Mouse (Mus musculus): ENCODE data around the gene Rapsn.
"Not testable (repeated sequence)": the region's sequence is repeated elsewhere in the genome, so short reads cannot be mapped to it uniquely, and the experiment has no call there.

Rapsn gene

DNA sequence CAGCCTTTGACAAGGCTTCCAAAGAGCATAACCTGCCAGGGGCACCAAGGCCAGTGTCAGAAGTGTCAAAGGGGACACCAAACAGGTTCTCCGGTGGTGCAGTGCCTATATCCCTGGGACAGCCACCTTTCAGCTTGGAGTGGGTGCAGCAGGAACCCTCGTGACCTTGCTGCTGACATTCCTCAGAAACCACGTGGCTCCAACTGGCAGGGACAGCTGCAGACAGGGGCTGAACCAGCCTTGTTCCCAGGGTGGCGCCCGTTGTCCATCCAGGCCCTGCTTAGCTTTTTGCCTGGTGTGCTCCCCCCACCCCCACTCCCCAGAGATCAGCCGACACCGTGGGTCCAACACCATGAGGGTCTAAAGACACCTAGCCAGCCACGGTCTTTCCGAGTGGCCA, at the start of gene Rapsn:
Gene Rapsn, plus strand, starts transcription at position 236 of the 400 bp plus-strand sequence.
- DNase-seq, result no peak

DNA sequence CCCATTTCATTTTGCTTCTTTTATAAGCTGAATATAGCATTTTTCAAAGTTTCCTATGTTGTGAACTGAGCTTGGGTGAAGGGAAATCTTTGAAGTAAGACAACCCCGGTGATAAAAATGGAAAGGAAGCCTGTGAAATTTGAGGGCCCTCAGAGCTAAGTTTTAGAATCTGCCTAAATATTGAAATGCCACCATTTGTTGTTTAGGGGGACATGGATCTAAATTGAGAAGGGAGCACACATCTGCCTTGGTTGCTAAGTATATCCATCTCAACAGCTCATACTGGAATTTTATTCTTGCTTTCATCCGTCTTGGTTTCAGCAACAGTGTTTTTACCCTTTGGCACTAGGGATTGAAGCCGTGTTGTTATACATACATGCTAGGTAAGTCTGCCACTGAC, 49.4 kb upstream of the Rapsn start:
- DNase-seq, result no peak

DNA sequence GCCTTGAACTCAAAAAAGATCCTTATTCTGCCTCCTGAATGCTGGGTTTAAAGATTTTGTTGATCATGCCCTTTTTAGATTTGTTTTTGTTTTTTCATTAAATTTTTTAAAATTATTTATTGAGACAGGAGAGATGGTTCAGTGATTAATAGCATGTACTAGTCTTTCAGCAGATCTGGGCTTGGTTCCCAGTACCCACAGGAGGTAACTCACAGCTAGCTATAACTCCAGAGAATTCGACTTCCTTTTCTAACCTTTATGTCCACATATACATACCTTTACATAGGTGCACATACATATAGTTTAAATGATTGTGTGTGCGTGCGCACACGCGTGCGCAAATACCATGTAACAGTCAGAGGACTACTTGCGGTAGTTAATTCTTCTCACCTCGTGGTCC, 26.9 kb upstream of the Rapsn start:
- peak; percentile 45 to 63 for DNase-seq

DNA sequence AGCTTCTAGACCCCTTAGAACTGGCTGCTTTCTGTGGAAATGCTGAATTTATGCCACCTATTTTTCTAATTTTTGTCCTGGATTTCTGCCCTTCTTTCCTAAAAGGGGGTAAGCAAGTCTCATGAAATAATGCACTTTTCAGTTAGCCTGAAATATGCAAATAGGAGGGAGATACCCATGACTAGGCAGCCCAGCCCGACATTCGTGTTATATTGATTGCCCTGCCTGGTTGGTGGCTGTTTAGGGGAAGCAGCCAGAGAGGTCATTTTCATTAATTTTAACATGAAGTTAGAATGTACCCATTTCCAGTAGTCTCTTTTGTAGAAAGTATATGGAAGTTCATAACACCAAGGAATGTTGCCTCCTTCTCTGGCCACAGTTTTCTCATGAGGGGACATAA, 21.5 kb upstream of the Rapsn start:
- no peak for DNase-seq

DNA sequence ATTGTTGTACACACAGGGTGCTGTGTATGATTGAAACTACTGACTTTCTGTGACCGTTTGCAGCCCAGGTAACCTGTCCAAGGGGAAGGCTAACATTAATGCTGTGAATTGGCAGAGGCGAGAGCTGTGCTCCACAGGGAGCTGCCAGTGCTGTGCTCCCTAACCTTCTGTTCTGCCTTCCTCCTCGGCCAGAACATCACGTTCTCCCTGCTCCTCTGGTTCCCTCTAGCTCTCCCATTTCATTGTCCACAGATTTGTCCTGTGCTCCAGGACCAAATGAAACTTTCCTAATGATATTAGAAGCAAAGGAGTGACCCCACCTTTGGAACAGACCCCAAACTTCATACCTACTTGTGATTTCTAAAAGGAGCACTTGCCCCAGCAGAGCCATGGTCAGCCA, 20.0 kb upstream of the Rapsn start:
- DNase-seq, result peak; percentile 61 to 76

DNA sequence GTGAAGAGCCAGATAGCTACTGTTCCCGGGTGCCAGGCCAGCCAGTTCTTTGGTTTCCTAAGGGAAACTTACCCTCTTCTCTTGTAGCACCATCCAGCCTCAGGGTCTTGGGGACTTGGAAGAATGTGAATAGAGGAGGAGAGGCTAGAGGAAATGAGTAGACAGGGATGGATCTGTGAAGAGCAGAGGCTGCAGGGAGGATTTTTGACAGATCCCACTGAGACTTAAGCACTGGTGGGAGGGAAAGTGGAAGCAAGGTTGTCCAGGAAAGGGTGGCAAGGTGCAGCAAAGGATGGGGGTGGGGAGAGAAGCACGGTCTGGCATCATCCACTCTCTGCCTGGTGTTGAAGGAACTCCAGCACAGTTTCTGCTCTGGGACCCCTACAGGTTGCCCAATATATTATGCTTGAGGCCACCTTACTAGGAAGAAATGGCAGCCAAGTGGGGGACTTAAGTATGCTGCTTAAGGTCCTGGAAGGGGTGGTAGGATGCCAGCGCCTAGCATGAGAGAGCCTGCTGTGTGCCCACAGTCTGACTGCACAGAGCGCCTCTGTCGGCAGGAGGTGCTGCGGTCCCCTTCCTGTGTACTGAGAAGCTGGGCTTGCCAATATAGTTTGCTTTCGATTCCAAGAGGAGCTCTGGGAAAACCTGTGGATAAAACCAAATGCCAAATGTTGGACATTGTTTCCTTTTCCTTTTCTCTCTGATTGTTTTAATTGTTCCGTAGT, 17.2 kb upstream of the Rapsn start:
- DNase-seq, result peak; percentile 51 to 52

DNA sequence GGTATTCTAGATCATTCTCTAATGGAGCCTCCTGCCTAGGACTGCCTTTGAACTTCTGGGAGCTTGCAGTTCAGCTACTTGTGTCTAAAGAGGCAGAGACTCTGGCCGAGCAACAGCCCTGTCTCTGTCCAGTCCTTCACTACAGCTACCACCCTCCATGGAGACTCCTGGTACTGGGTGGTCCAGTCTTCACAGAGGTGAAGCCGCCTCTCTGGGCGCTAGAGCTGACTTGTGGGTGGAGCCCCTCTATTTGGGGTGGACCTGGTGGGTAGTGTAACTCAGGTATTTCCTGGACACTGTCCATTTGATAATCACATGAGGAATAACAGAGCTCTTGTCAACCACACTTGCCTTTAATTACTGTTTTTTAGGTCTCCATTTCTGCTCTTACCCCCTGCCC, 15.5 kb upstream of the Rapsn start:
- DNase-seq, result no peak

DNA sequence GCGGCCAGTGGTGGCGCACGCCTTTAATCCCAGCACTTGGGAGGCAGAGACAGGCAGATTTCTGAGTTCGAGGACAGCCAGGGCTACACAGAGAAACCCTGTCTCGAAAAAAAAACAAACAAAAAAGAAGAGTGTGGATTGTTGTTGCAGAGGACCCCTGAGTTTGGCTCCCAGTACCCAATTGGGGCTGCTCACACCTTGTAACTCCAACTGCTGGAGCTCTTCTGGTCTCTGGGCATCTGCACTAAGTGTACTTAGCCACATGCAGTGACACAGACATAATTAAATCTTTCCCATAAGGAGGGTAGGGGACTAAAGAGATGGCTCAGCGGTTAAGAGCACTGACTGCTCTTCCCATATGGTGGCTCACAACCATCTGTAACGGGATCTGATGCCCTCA, 13.2 kb upstream of the Rapsn start:
- DNase-seq, result not testable (repeated sequence)

DNA sequence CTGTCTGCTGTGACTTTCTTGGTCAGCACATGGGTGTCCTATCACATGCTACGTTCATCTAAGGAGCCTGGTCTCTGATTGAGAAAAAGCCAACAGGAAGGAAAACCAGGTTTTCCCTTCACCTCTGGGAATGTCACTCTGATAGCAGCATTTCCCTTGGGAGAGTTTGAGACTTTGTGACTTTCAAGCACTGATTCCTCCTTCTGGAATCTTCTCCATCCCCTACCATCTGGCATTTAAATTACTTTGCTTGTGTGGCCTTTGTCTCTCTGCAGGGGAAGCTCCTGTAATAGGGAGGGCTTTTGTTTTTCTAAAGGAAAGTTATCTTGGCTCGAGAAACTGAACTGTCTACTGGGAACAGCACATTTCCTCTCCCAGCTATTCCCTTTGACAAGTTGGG, 12.3 kb upstream of the Rapsn start:
- no peak for DNase-seq

DNA sequence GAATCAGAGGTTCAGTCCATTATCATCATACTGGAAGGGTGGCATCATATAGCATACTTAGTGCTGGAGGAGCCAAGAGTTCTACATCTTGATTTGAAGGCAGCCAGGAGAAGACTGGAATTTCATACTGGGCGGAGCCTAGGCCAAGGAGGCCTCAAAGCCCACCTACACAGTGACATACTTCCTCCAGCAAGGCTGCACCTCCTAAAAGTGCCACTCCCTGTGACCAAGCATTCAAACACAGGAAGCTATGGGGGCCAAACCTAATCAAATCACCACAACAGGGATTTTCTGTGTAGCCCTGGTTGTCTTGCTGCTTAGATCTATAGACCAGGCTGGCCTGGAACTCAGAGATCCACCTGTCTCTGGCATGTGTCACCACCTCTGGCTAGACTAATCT, 11.5 kb upstream of the Rapsn start:
- no peak for DNase-seq

DNA sequence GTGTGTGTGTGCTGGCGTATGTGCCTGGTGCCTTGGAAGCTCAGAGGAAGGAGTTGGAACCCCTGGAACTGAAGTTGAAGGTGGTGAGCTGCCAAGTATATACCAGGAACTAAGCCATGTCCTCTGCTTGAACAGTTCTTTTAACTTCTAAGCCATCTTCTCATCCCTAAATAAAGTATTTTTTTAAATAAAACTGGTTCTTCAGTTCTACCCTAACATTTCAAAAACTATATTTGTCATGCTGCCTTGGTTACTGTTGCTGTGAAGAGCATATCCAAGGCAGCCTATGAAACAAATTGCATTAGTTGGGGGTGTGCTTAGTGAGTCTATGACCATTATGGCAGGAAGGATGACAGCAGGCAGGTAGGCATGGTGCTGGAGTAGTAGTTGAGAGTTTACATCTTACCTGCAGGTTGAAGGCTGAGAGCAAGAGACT, 10.3 kb upstream of the Rapsn start:
- DNase-seq, result no peak

DNA sequence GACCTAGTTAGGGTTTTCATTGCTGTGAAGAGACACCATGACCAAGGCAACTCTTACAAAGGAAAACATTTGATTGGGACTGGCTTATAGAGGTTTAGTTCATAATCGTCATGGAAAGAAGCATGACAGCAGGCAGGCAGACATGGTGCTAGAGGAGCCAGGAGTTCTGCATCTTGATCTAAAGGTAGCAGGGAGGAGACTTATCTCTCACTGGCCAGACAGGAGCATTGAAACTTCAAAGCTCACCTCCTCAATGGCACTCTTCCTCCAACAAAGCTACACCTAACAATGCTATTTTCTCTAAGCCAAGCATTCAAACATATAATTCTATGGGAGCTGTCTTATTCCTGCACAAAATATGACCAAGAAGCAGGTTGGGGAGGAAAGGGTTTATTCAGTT, 8.9 kb upstream of the Rapsn start:
- DNase-seq, result no peak

DNA sequence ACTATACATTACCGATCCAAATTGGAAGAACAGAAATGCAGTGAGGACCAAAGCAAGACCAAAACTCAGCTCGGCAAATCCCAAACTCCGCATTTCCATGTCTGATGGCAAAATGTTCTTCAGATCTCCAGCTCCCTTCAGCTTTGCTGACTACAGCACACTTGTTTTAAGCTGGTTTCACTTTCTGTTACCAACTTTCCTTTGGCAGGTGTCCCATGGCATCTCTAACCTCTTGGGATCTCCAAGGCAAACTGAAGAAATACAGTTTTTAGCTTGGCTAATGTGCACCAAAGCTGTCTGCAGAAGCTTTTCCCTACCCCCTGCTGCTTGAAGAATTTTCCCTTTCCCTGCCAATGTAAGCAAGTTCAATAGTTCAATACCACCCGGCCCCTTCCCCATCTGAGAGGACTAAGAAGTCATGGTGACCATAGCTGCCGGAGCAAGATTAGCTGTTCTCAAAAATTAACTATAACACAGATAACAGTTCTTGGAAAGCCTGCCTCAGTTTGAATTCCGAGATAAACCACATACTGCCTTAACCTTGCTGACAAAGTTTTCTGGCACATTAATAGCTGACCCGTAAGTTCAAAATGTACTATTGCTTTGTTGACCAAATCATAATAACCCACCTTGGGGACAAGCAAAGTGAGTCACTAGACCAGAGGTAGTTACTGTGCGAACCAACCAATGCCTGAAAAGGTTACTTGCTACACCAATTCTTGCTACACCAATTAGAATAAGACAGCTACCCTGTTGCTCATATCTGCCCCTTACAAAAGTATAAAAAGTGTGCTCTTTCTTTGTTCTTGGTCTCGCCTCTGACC, 7.8 kb upstream of the Rapsn start:
- peak in 1 of 2 experiments; percentile 17 for DNase-seq

DNA sequence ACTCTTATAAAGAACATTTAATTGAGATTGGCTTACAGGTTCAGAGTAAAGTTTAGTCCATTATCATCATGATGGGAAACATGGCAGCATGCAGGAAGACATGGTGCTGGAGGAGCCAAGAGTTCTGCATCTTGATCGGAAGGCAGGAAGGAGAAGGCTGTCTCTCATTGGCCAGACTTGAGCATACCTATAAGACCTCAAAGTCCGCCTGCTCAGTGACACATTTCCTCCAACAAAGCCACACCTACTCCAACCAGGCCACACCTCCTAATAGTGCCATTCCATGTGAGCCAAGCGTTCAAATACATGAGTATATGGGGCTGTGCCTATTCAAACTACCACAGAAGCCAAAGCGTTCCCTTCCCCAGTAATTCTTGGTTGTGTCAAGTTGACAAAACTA, 4.2 kb upstream of the Rapsn start:
- DNase-seq, result no peak

DNA sequence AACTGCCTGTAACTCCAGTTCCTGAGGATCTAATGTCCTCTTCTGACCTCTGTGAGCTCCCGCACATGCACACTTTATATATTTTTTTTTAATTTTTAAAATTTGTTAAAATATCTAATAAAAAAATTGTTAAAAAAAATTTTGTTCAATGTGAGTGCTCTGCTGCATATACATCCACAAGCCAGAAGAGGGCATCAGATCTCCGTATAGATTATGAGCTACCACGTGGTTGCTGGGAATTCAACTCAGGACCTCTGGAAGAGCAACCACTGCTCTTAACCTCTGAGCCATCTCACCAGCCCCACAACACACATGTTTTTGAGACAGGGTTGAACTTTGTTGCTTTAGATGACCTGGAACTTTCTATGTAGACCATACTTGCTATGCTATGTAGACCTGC, 2.4 kb upstream of the Rapsn start:
- no peak for DNase-seq

DNA sequence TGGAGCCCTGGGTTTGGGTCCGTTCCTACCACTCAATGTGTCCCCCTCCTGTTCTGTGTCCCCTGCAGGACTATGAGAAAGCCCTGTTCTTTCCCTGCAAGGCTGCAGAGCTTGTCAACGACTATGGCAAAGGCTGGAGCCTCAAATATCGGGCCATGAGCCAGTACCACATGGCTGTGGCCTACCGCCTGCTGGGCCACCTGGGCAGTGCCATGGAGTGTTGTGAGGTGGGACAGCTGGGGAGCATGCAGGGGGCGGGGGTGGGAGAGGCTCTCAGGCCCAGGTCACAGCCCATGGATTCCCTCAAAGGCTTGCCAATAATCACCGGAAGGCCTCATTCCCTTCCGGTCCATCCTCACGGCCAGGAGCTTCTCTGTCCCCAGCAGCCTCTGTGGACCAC, 6.4 kb downstream of the Rapsn start:
- no peak for DNase-seq

DNA sequence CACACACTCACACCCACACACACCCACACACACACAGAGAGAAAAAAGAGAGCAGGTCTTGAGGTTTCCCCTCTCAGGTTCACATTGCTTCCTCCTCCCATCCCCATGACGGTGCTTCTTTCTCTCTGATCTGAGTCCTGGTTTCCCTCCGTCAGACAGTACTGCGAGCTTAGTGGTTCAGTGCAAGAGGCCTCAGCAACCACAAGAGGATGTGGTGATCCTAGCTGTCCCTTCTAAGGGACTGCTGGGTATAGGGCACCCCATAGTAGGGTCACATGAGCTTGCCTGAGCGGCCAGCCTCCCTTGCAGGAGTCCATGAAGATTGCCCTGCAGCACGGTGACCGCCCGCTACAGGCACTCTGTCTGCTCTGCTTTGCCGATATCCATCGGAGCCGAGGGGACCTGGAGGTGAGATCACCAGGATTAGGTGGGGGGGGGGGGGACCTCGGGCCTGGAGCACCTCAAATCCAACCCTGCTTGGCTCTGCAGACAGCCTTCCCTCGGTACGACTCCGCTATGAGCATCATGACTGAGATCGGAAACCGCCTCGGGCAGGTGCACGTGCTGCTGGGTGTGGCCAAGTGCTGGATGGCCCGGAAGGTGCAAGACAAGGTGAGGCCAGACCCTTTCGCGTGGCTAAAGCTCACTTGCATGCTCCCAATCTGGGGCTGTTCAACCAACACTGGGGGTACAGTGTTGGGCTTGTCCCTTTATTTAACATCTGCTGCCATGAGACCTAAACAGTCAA, 7.4 kb downstream of the Rapsn start:
- no peak for DNase-seq

DNA sequence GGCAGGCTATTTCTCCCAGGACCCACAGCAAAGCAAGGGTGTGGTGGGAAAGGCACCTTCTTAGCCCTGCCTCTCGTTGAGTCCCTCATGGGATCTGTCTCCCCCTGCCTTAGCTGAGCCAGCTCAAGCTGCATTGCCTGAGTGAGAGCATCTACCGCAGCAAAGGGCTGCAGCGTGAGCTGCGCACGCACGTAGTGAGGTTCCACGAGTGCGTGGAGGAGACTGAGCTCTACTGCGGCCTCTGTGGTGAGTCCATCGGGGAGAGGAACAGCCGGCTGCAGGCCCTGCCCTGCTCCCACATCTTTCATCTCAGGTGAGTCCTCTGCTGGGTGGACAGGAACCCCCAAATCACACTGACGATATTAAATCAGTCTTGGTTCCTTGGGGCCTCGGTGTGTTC, 9.3 kb downstream of the Rapsn start:
- no peak for DNase-seq

DNA sequence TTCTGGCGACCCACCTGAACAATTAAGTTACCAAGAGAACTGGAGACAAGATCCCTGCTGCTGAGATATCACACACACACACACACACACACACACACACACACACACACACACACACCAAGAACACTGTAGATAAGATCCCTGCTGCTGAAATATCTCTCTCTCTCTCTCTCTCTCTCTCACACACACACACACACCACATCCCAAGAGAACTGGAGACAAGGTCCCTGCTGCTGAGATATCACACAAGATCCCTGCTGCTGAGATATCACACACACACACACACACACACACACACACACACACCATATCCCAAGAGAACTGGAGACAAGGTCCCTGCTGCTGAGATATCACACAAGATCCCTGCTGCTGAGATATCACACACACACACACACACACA, 10.4 kb downstream of the Rapsn start:
- not testable (repeated sequence) for DNase-seq

DNA sequence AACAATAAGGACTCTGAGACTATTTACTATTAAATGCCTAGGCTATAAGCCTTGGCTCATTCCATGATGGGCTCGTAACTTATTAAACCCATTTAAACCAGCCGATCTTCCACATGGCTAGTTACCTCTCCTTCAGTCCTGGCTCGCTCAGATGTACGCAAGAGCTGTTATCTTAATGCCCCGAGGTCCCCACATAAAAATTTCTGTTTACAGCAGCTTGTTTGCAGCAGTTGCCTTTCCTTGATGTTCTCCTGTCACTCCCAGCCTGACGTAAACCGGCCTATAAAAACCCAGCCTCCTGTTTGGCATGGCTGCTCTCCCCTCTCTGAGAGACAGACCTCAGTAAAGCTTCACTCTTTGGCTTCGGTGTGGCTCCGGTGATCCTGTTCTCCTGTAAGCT, 11.9 kb downstream of the Rapsn start:
- DNase-seq, result no peak

DNA sequence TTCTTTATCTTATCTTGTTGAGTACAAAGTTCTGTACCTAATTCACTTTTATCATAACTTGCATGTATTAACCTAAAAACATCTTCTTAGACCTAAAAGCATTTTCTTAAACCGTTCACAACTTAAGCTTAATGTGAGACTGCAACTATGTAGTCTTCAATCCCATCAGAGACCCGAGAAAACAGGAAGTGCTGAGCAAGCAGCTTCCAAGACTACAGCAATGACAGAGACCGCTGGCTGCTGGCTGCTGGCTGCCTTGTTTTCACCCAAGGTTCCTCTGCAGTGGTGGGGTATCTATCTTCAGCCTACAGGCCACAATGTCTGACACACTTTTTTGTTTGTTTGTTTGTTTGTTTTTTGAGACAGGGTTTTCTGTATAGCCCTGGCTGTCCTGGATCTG, 16.5 kb downstream of the Rapsn start:
- no peak for DNase-seq

DNA sequence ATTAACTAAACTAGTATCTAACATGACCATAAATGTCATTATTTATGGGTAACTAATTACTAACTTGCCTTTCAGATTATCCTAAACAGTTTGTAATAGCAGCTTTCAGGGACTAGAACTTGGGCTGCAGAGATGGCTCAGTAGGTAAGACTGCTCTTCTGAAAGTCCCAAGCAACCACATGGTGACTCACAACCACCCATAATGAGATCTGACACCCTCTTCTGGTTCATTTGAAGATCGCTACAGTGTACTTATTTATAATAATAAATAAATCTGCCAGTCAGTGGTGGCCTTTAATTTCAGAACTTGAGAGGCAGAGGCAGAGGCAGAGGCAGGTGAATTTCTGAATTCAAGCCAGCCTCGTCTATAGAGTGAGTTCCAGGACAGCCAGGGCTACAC, 17.3 kb downstream of the Rapsn start:
- DNase-seq, result no peak

DNA sequence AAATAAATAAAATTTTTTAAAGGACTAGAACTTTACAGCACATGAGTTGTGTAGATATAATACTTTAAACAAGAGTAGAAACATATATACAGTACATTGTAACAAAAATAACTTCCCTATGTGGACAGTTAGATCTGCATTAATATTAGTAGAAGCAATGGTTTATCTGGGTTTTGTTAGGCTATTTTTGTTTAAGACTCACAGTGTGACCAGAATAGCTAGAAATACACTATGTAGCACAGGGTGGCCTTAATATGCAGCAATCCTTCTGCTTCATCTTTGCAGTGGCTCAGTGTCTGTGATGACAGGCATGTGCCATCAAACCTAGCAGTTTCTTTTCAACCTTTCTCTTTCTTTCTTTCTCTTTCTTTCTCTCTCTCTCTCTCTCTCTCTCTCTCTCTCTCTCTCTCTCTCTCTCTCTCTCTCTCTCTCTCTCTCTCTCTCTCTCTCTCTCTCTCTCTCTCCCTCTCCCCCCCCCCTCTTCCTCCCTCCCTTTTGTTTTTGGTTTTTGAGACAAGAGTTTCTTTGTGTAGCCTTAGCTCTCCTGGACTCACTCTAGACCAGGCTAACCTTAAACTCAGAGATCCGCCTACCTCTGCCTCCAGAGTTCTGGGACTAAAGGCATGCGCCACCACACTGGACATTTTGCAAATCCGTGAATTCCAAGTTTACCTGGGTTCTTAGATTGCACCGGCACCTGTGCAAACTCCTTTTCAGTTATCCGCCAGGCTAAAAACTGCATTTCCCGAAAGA, 17.9 kb downstream of the Rapsn start:
- DNase-seq, result no peak

Data from cerebellum, postnatal 14 days (tissue).